8 mouse cellular contexts compared by ENCODE assay signal in genomic region chr2:94465890-94466189, GRCm38 (mm10). TPM values are rescaled to one million over a fixed set of nuclear protein-coding genes. Genes with fewer than 3 reads are reported as not detected.
A peak's percentile ranks its signal among the peaks of the same experiment; 100 is the strongest.
DNase-seq lines count a peak whose midpoint lies in the region; ATAC-seq lines count a peak whose summit lies in the region.

No protein-coding gene starts in this region.

- H3K9me3 ChIP-seq in heart, embryonic 11.5 days (replicated peaks; ENCODE audit: control insufficient read depth, low read length) = no peaks in the 10 kb centered on the region
- no peaks in the 10 kb centered on the region for H3K9me3 ChIP-seq in forebrain, embryonic 15.5 days
- no peaks in the 10 kb centered on the region for H3K9me3 ChIP-seq in midbrain, embryonic 16.5 days (replicated peaks; ENCODE audit: control insufficient read depth, low read length, poor library complexity, severe bottlenecking)

- H3K4me2 ChIP-seq in heart, embryonic 11.5 days = no peak overlapping the region
- no peak overlapping the region for H3K4me2 ChIP-seq in forebrain, embryonic 15.5 days (replicated peaks)
- H3K4me2 ChIP-seq in midbrain, embryonic 16.5 days (ENCODE audit: low read length) = no peak overlapping the region

- 13% methylated on average over 8 of the region's 8 CpGs for WGBS in heart, embryonic 11.5 days (ENCODE audit: insufficient replicate concordance)
- WGBS in forebrain, embryonic 15.5 days = 5% methylated on average over 8 of the region's 8 CpGs
- 6% methylated on average over 8 of the region's 8 CpGs for WGBS in midbrain, embryonic 16.5 days

- H3K9ac ChIP-seq in heart, embryonic 11.5 days (ENCODE audit: low read depth, low read length) = no peak overlapping the region
- H3K9ac ChIP-seq in forebrain, embryonic 15.5 days (replicated peaks) = no peak overlapping the region
- no peak overlapping the region for H3K9ac ChIP-seq in midbrain, embryonic 16.5 days (ENCODE audit: low read depth, low read length)

- H3K27ac ChIP-seq in heart, embryonic 11.5 days (ENCODE audit: low read depth, low read length) = no peak overlapping the region
- H3K27ac ChIP-seq in forebrain, embryonic 15.5 days (replicated peaks) = no peak overlapping the region
- no peak overlapping the region for H3K27ac ChIP-seq in midbrain, embryonic 16.5 days (ENCODE audit: low read length)

- H3K4me1 ChIP-seq in heart, embryonic 11.5 days (ENCODE audit: control insufficient read depth, insufficient read depth, low read length) = no peaks in the 10 kb centered on the region
- H3K4me1 ChIP-seq in forebrain, embryonic 15.5 days = peaks cover 4% of the 10 kb centered on the region; the same call in 1 of the 2 replicates
- no peaks in the 10 kb centered on the region for H3K4me1 ChIP-seq in midbrain, embryonic 16.5 days (ENCODE audit: control insufficient read depth, insufficient read depth, low read length)

- ATAC-seq in heart, embryonic 11.5 days (replicated peaks; ENCODE audit: insufficient number of reproducible peaks, low FRiP score, low TSS enrichment) = no peak
- ATAC-seq in forebrain, embryonic 15.5 days (replicated peaks) = peak; percentile 49
- ATAC-seq in midbrain, embryonic 16.5 days = peak; percentile 61; the same call in 1 of the 2 replicates

- no peaks in the 10 kb centered on the region for H3K27me3 ChIP-seq in heart, embryonic 11.5 days (ENCODE audit: control insufficient read depth, insufficient read depth, low read length)
- H3K27me3 ChIP-seq in forebrain, embryonic 15.5 days = no peaks in the 10 kb centered on the region
- H3K27me3 ChIP-seq in midbrain, embryonic 16.5 days (ENCODE audit: control insufficient read depth, insufficient read depth, low read depth, low read length) = no peaks in the 10 kb centered on the region

- H3K36me3 ChIP-seq in heart, embryonic 11.5 days (ENCODE audit: control insufficient read depth, insufficient read depth, low read length) = no peaks in the 10 kb centered on the region
- H3K36me3 ChIP-seq in forebrain, embryonic 15.5 days = no peaks in the 10 kb centered on the region
- no peaks in the 10 kb centered on the region for H3K36me3 ChIP-seq in midbrain, embryonic 16.5 days (ENCODE audit: control insufficient read depth, insufficient read depth, low read length)

- peak; percentile 29 to 56 for DNase-seq in heart, adult 18-20 months
- DNase-seq in CD4-positive helper T cell, adult 2 months (ENCODE audit: low read depth, low spot score) = peak; percentile 46
- DNase-seq in brain, adult 2 months (ENCODE audit: low read depth, low spot score) = peak; percentile 80
- DNase-seq in kidney, postnatal 10 days = peak; percentile 52
- no peak for DNase-seq in testis, postnatal 14 days (ENCODE audit: low spot score)

- no peak overlapping the region for H3K4me3 ChIP-seq in heart, embryonic 11.5 days (ENCODE audit: low read depth, low read length)
- H3K4me3 ChIP-seq in forebrain, embryonic 15.5 days = no peak overlapping the region
- H3K4me3 ChIP-seq in midbrain, embryonic 16.5 days (ENCODE audit: low read depth, low read length) = no peak overlapping the region

RNA-seq across cellular contexts. Expression of gene Api5, which starts 27.9 kb away (rescaled TPM):
- total RNA-seq in heart, adult 18-20 months (2021) = 10 to 100 TPM; 31.4 to 31.9 TPM
- 99.3 and 110 TPM in 2 replicates for polyA plus RNA-seq in heart, embryonic 11.5 days (2014; fragmentation: Nextera tagmentation; extraction: Ambion mirVana)
- 130 and 134 TPM in 2 replicates for polyA plus RNA-seq in forebrain, embryonic 15.5 days (2015; fragmentation: Nextera tagmentation; extraction: Ambion mirVana)
- 96.1 and 103 TPM in 2 replicates for polyA plus RNA-seq in midbrain, embryonic 16.5 days (2015; fragmentation: Nextera tagmentation; extraction: Ambion mirVana)

RNA-seq across cellular contexts. Expression of gene Ttc17, which starts 59.4 kb away (rescaled TPM):
- total RNA-seq in heart, adult 18-20 months (2021) = 10 to 100 TPM; 28.3 to 29.9 TPM
- polyA plus RNA-seq in heart, embryonic 11.5 days (2014; fragmentation: Nextera tagmentation; extraction: Ambion mirVana) = 12.4 and 13.4 TPM in 2 replicates
- polyA plus RNA-seq in forebrain, embryonic 15.5 days (2015; fragmentation: Nextera tagmentation; extraction: Ambion mirVana) = 20.7 and 23.2 TPM in 2 replicates
- 26.1 and 27.0 TPM in 2 replicates for polyA plus RNA-seq in midbrain, embryonic 16.5 days (2015; fragmentation: Nextera tagmentation; extraction: Ambion mirVana)
